Mouse (Mus musculus) liver, embryonic 14.5 days (tissue): ENCODE data around the gene Spred1. TPM values are rescaled to one million over a fixed set of nuclear protein-coding genes. Genes with fewer than 3 reads are reported as not detected.
A peak's percentile ranks its signal among the peaks of the same experiment; 100 is the strongest.

ENCODE experiments used
- ATAC-seq: fragments of 200-750 bp; cut with Nextera tagmentation; 2 replicates; pipeline ENCODE4 v1.8.0; 2017; ENCODE audit warnings: moderate number of reproducible peaks, mild to moderate bottlenecking, moderate library complexity; ENCODE audit not compliant: insufficient read depth
- DNase-seq, 3 experiments: peaks; one replicate each; pipeline ENCODE4 v3.0.0-alpha.2; 2012 to 2013; ENCODE audit warnings: low read depth in 3 of 3, low spot score in 3 of 3
- H3K27ac ChIP-seq: fragments of 300-500 bp; sonication (generic); 2 replicates; pipeline ENCODE4 v1.5.1; 2014; ENCODE audit warnings: moderate library complexity, mild to moderate bottlenecking, control low read depth, inconsistent platforms
- H3K27me3 ChIP-seq: fragments of 300-500 bp; sonication (generic); 2 replicates; pipeline ENCODE4 v1.6.1; 2014; ENCODE audit warnings: mild to moderate bottlenecking, low read length, moderate library complexity; ENCODE audit not compliant: control insufficient read depth, insufficient read depth
- H3K36me3 ChIP-seq: fragments of 300-500 bp; sonication (generic); replicated peaks from 2 replicates; pipeline ENCODE4 v1.6.1; 2014; ENCODE audit warnings: low read depth; ENCODE audit not compliant: control insufficient read depth, insufficient read depth
- H3K4me1 ChIP-seq, 2 experiments: fragments of 200-500 bp in 1 of 2; fragments of 300-500 bp in 1 of 2; sonication (generic) in 1 of 2; replicated peaks; 2 replicates each; pipeline ENCODE4 v1.6.1; 2012 to 2014; ENCODE audit warnings: antibody characterized with exemption in 1 of 2, inconsistent platforms in 1 of 2, low read length in 1 of 2; ENCODE audit not compliant: control insufficient read depth in 2 of 2, insufficient read depth in 2 of 2
- H3K4me2 ChIP-seq: fragments of 300-500 bp; sonication (generic); 2 replicates; pipeline ENCODE4 v1.6.1; 2014; ENCODE audit warnings: low read depth, mild to moderate bottlenecking, control low read depth, moderate library complexity
- H3K4me3 ChIP-seq, 2 experiments: fragments of 200-500 bp in 1 of 2; fragments of 300-500 bp in 1 of 2; sonication (generic) in 1 of 2; 2 replicates each; pipeline ENCODE4 v1.5.1; 2012 to 2014; ENCODE audit warnings: low read depth in 2 of 2, low read length in 2 of 2, mild to moderate bottlenecking in 2 of 2, control low read depth in 1 of 2, inconsistent platforms in 1 of 2, moderate library complexity in 1 of 2; ENCODE audit not compliant: insufficient read depth in 1 of 2
- H3K9ac ChIP-seq: fragments of 300-500 bp; sonication (generic); replicated peaks from 2 replicates; pipeline ENCODE4 v1.6.1; 2014; ENCODE audit warnings: mild to moderate bottlenecking, control low read depth, moderate library complexity
- H3K9me3 ChIP-seq: fragments of 300-500 bp; sonication (generic); 2 replicates; pipeline ENCODE4 v1.6.1; 2016; ENCODE audit warnings: low read length, mixed read lengths; ENCODE audit not compliant: control insufficient read depth
- CTCF ChIP-seq: IDR thresholded peaks from 2 replicates; pipeline ENCODE4 v1.5.1; 2016; ENCODE audit warnings: antibody characterized with exemption, low read depth, control low read depth
- EP300 ChIP-seq: IDR thresholded peaks from 2 replicates; pipeline ENCODE4 v1.6.1; 2016; ENCODE audit warnings: antibody characterized with exemption, low read depth
- WGBS: fragments of 180-500 bp; shearing (Covaris S2); extraction: QIAGEN DNeasy Blood & Tissue Kit; methylation state at CpG from one replicate; pipeline ENCODE4 v1.1.7; 2014; ENCODE audit not compliant: insufficient replicate concordance; 5-methylcytosine and 5-hydroxymethylcytosine counted together
- polyA plus RNA-seq, 2 experiments: library from polyadenylated mRNA; depleted of rRNA in 1 of 2; stranded (reverse) in 1 of 2; unstranded in 1 of 2; fragments of >200 nt; fragmentation: Nextera tagmentation in 1 of 2; extraction: Ambion mirVana in 1 of 2; gene quantifications; 2 replicates each; pipeline versions ENCODE4 v1.2.1 to v1.2.3; 2012 to 2014

The Spred1 gene
- polyA plus RNA-seq, 2 experiments, result 2.4 to 2.7 TPM

GRCm38 (mm10) chr2:117169037-117169436 is 47.9 kb downstream of the Spred1 start:
- WGBS, result 54% methylated on average over 3 of the region's 3 CpGs
- ATAC-seq (no peak), DNase-seq (peak in 1 of 3 experiments; percentile 1)
- Histone ChIP-seq H3K4me1 (no peaks in the 10 kb centered on the region; a peak in 1 of 4 replicates), H3K4me3 (no peak overlapping the region), H3K36me3 (no peaks in the 10 kb centered on the region; the same call in none of the 2 replicates), H3K4me2 (no peak overlapping the region), H3K9me3 (no peaks in the 10 kb centered on the region), H3K9ac (no peak overlapping the region), H3K27me3 (no peaks in the 10 kb centered on the region), H3K27ac (no peak overlapping the region)
- TF ChIP-seq CTCF (no peak), EP300 (no peak)

GRCm38 (mm10) chr2:117172981-117173380 is 51.8 kb downstream of the Spred1 start:
- H3K9ac ChIP-seq, result no peak overlapping the region
- H3K36me3 ChIP-seq, result no peaks in the 10 kb centered on the region; the same call in 1 of the 2 replicates
- WGBS, result 76% methylated on average over 4 of the region's 4 CpGs
- no peaks in the 10 kb centered on the region for H3K9me3 ChIP-seq
- H3K27ac ChIP-seq, result no peak overlapping the region
- no peaks in the 10 kb centered on the region for H3K27me3 ChIP-seq
- DNase-seq, result no peak
- ATAC-seq, result no peak
- TF ChIP-seq EP300 (no peak), CTCF (no peak)
- no peak overlapping the region for H3K4me2 ChIP-seq
- H3K4me1 ChIP-seq, result no peaks in the 10 kb centered on the region; a peak in 1 of 4 replicates
- H3K4me3 ChIP-seq, result no peak overlapping the region

- ATAC-seq, result no peak
- Histone ChIP-seq H3K27me3 (no peaks in the 10 kb centered on the region), H3K4me2 (no peak overlapping the region), H3K4me1 (no peaks in the 10 kb centered on the region), H3K27ac (no peak overlapping the region), H3K4me3 (no peak overlapping the region), H3K36me3 (no peaks in the 10 kb centered on the region; the same call in 1 of the 2 replicates), H3K9me3 (no peaks in the 10 kb centered on the region), H3K9ac (no peak overlapping the region)
- DNase-seq, result no peak
- TF ChIP-seq CTCF, result no peak
- TF ChIP-seq EP300, result no peak
- 78% methylated on average over 4 of the region's 4 CpGs for WGBS
Observed at GRCm38 (mm10) chr2:117176066-117176465, 54.9 kb downstream of the Spred1 start.

- Histone ChIP-seq H3K36me3 (no peaks in the 10 kb centered on the region; the same call in 1 of the 2 replicates), H3K27me3 (no peaks in the 10 kb centered on the region), H3K9ac (no peak overlapping the region), H3K9me3 (no peaks in the 10 kb centered on the region), H3K4me1 (no peaks in the 10 kb centered on the region), H3K4me3 (no peak overlapping the region), H3K4me2 (no peak overlapping the region), H3K27ac (no peak overlapping the region)
- WGBS, result 72% methylated on average over 4 of the region's 4 CpGs
- DNase-seq (no peak), ATAC-seq (no peak)
- TF ChIP-seq EP300, result no peak
- TF ChIP-seq CTCF, result no peak
Observed at GRCm38 (mm10) chr2:117176937-117177336, 55.8 kb downstream of the Spred1 start.

- H3K9me3 ChIP-seq, result no peaks in the 10 kb centered on the region
- DNase-seq (peak; percentile 34 to 41 (median 39)), ATAC-seq (0 out of 2 replicates have a peak, but pooled peaks have one; percentile 39)
- no peaks in the 10 kb centered on the region for H3K4me1 ChIP-seq
- TF ChIP-seq CTCF, result peak; percentile 90
- TF ChIP-seq EP300, result no peak
- H3K27me3 ChIP-seq, result no peaks in the 10 kb centered on the region
- H3K27ac ChIP-seq, result no peak overlapping the region
- no peaks in the 10 kb centered on the region for H3K36me3 ChIP-seq
- no peak overlapping the region for H3K9ac ChIP-seq
- H3K4me3 ChIP-seq, result no peak overlapping the region
- 40% methylated on average over 7 of the region's 7 CpGs for WGBS
- no peak overlapping the region for H3K4me2 ChIP-seq
Observed at GRCm38 (mm10) chr2:117180250-117180885, 59.2 kb downstream of the Spred1 start.
